Mouse (Mus musculus): ENCODE results near the gene Cacna1i. TPM values are rescaled to one million over a fixed set of nuclear protein-coding genes. Genes with fewer than 3 reads are reported as not detected.

The Cacna1i gene
- polyA plus RNA-seq (2012): not detected in 2 replicates

DNA sequence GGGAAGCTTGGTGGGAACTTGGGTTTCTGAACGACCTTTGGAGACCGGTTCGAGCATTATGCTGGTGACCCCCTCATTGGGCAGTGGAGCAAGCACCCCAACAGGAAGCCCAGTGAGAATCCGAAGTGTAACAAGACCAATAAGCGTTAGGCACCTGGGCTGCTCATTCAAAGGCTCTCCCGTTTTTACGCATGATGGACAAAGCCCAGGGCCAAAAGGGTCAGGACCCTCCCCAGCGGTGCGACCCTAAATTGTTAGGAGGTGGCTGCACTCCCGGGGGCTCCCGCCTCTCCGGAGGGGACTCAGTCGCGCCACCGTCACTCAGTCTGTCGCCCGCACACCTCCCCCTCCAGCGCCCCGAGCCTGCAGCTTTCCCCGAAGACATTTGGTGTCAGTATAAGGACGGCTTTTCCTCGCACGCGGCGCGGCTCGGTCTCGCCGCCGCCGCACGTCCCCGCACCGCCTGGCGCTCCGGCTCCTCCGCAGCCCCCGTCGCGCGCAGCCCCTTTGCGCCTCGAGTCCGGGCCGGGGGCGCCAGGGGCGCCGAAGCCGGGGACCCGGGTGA, at the start of gene Cacna1i:
Cacna1i (plus strand) TSS at position 388 of the 565 bp plus-strand sequence.
- TF ChIP-seq GATA1 (IDR thresholded peaks at IDR 0.05; ENCODE audit: low read length): no peak

DNA sequence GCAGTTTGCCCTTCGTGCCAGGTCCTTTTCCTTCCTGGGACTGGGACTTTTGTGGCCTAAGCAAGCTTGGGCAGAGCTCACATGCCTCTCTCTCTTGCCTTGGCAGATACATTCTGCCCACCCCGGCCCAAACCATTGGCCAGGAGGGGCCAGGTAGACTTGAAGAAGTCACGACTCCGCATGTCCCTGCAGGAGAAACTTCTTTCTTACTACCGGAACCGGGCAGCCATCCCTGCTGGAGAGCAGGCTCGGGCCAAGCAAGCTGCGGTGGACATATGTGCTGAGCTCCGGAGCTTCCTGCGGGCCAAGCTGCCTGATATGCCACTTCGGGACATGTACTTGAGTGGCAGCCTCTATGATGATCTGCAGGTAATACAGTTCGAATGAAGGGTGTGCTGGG, 38.9 kb upstream of the Cacna1i start:
- no peak for TF ChIP-seq GATA1 (IDR thresholded peaks at IDR 0.05; ENCODE audit: low read length)

DNA sequence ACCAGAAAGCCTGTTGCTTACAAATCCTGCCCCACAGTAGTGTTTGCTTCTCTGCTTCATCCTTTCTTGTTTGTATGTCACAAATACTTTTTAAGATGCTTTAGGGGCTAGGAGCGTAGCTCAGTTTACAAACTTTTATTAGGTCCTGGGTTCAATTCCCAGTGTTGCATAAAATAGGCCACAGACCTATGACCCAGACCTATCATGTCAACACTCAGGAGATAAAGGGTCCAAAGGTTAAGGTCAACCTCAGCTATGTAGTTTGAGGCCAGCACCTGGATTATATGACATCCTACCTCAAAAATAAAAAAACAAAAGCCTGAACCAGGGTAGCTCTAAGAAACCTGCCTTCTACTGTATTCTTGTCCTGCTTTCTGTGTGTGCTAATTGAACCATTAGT, 38.4 kb upstream of the Cacna1i start:
- no peak for TF ChIP-seq GATA1 (IDR thresholded peaks at IDR 0.05; ENCODE audit: low read length)

DNA sequence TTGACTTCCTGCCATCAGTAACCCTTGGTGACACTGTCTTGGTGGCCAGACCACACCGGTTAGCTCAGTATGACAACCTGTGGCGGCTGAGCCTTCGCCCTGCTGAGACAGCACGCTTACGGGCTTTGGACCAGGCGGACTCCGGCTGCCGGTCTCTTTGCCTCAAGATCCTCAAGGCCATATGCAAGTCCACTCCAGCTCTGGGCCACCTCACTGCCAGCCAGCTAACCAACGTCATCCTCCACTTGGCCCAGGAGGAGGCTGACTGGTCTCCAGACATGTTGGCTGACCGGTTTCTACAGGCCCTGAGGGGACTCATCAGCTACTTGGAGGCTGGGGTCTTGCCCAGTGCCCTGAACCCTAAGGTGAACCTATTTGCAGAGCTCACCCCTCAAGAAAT, 37.4 kb upstream of the Cacna1i start:
- no peak for TF ChIP-seq GATA1 (IDR thresholded peaks at IDR 0.05; ENCODE audit: low read length)

DNA sequence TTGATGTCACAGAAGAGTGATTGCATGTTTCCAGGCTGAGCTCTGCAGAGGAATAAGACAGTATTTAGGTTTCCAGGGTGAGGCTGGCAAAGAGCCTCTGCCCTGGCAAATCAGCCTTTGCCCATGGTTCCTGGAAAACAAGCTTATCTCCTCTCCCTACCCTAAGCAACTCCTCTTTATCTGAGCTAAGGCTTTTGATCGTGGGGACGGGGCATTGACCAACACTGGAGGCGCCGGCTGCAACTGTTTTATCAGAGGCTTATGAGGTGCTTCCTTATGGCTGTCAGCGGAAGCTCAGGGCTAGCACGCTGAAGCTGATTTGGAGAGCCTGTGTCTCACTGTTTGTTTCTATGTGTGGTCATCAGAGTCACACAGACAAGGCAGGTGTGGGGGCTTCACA, 36.5 kb upstream of the Cacna1i start:
- TF ChIP-seq GATA1 (IDR thresholded peaks at IDR 0.05; ENCODE audit: low read length): peak; percentile 42

DNA sequence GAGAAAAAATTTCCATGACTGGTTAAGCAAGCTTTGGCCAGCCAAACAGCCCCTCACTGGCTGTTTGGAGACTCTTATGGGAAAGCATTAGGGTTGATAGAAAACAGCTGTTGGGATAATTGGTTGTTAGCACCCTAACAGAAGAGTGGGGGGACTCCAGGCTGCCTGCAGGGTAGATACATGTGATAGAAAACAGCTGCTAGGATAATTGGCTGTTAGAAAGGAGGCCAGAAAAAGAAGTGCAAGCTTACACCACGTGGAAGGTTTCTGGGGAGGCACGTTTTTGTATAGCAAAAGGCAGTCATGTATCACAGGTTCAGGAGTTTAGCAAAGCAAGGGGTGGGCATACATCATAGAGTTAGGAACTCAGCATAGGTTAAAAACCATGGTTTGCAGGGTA, 33.5 kb upstream of the Cacna1i start:
- no peak for TF ChIP-seq GATA1 (IDR thresholded peaks at IDR 0.05; ENCODE audit: low read length)

DNA sequence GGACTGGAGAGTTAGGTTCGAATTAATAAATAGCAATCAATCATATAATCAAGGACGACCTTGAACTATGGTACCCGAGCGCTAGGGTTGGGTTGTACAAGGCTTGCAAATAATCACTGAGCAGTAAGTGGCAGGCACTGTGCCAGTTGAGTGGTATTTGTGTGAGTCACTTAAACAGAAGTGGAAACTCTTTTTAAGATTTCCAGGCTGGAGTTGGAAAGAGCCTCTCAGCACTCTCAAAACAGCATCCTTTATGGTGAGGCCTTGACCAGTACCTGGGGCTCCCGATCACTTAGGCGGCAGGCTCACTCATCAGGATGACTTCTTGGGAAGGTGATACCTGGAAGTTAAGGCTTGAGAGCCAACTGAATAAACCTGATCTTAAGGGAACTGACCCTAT, 32.8 kb upstream of the Cacna1i start:
- no peak for TF ChIP-seq GATA1 (IDR thresholded peaks at IDR 0.05; ENCODE audit: low read length)

DNA sequence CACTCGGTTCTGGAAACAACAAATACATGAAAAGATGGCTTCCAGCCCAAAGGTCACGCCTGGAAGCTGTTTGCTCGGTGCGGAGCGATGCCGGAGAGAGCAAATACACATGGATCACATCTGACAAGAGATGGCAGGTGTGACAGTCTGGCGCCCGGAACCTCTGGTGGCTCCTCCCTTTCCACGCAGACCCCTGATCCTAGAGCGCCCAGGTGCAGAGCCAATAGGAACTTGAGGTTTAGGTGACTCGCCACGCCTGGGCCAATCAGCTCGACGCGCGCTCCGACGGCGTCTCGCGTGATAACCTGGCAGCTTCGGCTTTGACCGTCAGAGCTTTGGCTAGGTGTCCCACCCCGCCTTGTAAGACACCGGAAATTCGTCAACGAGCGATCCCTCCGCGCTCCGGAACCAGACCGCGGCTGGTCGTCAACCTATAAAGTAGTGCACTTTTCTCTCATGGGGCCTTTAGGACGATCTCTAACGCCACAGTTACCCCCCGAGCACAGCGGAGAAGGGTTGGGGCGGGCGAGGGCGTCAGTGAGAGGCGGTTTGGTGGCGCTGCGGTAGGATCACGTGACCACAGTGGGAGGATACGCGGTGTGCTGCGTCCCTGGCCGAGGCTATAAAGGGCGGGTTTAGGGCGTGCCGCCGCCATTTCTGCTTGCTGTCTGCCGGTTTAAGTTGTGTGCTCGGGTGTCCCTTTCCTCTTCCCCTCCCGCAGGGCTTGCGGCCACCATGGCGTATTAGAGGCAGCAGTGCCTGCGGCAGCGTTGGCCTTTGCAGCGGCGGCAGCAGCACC, 32.0 kb upstream of the Cacna1i start, which contains the start of gene Atf4:
Atf4 (plus strand) TSS at position 338 of the 799 bp plus-strand sequence.
- no peak for TF ChIP-seq GATA1 (IDR thresholded peaks at IDR 0.05; ENCODE audit: low read length)

DNA sequence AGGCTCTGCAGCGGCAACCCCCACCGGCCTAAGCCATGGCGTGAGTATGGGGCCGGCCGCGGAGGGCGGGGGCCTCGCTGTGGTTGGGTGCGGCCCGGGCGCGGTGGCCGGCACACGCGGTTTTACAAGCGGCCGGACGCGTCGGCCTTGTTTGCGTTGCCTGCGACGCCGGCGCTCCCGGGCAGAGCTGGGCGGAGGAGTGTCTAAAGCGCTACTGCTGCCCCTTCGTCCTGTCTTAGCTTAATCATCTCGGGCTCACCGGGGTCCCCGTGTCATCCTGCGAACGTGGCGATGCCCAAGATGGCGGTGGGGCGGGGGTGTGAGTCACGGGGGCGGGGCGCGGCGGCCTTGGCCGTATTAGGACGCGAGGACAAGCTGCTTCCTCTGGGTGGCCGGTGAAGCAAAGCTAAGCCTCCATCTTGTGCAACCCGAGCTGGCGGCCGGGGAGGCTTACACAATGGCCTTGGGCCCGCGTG, 31.4 kb upstream of the Cacna1i start:
- no peak for TF ChIP-seq GATA1 (IDR thresholded peaks at IDR 0.05; ENCODE audit: low read length)

DNA sequence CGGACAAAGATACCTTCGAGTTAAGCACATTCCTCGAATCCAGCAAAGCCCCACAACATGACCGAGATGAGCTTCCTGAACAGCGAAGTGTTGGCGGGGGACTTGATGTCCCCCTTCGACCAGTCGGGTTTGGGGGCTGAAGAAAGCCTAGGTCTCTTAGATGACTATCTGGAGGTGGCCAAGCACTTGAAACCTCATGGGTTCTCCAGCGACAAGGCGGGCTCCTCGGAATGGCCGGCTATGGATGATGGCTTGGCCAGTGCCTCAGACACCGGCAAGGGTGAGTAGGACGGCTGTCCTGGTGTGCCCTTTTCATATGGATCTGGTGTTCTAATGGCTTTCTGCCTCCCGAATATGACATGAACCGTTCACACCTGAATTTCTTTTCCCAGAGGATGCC, 30.8 kb upstream of the Cacna1i start:
- TF ChIP-seq GATA1 (IDR thresholded peaks at IDR 0.05; ENCODE audit: low read length): no peak

DNA sequence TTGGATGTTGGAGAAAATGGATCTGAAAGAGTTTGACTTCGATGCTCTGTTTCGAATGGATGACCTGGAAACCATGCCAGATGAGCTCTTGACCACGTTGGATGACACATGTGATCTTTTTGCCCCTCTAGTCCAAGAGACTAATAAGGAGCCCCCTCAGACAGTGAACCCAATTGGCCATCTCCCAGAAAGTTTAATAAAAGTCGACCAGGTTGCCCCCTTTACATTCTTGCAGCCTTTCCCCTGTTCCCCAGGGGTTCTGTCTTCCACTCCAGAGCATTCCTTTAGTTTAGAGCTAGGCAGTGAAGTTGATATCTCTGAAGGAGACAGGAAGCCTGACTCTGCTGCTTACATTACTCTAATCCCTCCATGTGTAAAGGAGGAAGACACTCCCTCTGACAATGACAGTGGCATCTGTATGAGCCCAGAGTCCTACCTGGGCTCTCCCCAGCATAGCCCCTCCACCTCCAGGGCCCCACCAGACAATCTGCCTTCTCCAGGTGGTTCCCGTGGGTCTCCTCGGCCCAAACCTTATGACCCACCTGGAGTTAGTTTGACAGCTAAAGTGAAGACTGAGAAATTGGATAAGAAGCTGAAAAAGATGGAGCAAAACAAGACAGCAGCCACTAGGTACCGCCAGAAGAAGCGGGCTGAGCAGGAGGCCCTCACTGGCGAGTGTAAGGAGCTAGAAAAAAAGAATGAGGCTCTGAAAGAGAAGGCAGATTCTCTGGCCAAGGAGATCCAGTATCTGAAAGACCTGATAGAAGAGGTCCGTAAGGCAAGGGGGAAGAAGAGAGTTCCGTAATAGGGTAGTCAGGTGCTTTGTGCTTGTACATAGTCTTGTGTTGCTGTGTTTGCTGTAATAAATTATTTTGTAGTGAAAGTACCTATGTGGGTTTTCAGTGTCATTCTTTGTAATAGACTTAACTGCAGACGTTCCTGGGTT, 30.1 kb upstream of the Cacna1i start:
- no peak for TF ChIP-seq GATA1 (IDR thresholded peaks at IDR 0.05; ENCODE audit: low read length)

DNA sequence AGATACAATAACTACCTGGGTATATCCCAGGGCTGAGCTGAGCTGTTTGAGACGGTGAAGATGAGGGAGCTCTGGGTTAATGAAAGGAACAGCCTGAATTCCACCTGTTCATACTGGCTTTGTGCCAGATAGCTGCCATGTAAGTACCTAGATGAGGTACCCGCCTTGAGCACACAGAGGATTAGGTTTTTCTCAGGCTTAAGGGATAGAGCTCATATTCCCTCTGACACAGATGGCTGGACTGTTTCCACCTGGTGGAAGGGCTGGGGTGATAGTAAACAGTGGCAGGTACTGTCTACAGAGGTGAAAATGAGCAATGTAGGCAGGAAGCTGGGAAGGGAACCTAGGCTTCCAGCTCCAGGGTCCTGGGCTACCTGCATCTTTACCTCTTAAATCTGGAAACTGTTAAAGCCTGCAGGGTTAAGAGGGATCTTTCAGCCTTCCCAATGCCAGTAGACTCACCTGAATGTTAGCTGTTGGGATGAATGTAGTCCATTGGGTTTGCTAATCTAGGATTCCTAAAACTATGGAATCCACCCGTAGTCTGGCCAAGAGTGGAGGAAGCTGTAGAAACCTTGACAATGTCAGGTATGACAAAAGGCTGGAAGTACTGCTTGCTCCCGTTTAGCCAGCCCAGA, 29.3 kb upstream of the Cacna1i start:
- no peak for TF ChIP-seq GATA1 (IDR thresholded peaks at IDR 0.05; ENCODE audit: low read length)

DNA sequence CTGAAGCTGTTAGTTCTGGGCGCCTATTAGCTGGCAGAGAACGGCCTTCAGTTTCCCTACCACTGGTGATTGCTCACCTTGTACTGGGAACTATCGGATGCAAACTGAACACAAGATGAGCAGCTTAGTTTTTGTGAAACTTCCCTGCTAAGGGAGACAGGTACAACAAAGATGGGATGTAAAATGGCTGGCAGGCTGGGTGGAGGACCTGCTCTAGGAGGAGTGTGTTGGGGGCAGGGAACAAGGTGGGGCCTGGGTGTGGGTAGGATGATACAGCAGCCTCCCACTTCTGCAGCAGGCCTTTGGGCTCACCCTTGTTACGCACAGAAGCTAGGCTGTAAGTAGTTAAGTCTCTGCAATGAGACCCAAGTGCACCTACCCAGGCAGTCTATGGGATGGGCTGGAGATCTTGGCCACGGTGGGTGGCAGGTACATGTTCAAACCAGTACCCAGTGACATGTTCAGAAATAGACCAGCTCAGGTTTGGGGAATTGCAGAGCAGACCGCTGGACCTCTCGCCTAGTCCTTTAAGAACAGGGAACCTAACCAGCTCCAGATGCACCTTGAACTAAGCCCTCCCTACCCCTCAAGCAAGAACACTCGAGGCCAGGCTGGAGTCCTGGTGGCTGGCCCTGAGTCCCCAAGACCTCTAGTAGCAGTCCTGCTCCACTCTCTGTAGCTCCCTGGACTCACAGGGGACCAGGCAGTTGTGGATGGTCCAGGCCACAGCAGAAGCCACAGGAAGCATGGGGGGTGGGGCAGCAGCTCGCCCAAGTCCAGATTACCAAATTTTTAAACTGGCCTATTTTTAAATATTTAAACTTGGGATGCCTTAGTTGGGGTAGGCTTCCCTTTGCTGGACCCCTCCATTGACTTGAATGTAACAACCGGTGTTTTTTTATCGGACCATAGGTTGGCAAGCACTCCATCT, 28.5 kb upstream of the Cacna1i start:
- TF ChIP-seq GATA1 (IDR thresholded peaks at IDR 0.05; ENCODE audit: low read length): no peak

DNA sequence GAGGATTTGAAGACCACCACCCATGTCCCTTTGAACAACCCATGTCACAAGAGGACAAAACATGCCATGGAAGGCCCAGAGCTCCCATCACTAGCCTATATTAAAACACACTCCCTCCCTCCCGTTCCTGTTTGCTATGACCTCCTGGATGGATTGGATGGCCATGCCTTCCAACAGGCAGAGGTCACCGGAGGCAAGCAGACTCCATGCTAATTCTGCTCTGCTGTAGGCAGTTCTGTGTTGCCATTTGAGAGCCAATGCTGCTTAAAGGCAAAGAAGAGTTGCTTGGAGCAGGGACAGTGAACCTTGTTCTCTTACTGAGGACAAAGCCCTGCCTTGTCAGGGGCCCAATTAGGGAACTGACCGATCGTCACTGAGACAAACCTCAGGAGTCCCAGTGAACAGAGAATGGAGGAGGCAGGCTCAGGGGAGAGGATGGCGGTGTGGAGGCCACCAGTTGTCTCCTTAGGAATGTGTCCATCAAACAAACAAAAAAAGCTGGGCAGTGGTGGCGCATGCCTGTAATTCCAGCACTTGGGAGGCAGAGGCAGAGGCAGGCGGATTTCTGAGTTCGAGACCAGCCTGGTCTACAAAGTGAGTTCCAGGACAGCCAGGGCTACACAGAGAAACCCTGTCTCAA, 27.5 kb upstream of the Cacna1i start:
- TF ChIP-seq GATA1 (IDR thresholded peaks at IDR 0.05; ENCODE audit: low read length): no peak

Measured in G1E-ER4 (cell line).